Mouse (Mus musculus) monocyte, adult 5-6 weeks (primary cell): ENCODE data around the gene Skp1a. TPM values are rescaled to one million over a fixed set of nuclear protein-coding genes. Genes with fewer than 3 reads are reported as not detected.
A peak's percentile ranks its signal among the peaks of the same experiment; 100 is the strongest.
"Not testable (repeated sequence)": the region's sequence is repeated elsewhere in the genome, so short reads cannot be mapped to it uniquely, and the experiment has no call there.

Source experiments
- ATAC-seq: fragments of 153-309, 156-312 bp; replicated peaks from 2 replicates; pipeline ENCODE4 v1.8.0; 2017; ENCODE audit warnings: mild to moderate bottlenecking; ENCODE audit not compliant: low TSS enrichment, insufficient number of reproducible peaks, severe bottlenecking, poor library complexity, low FRiP score
- total RNA-seq: library from RNA; stranded (forward); fragments of 200-1000, 200-491, 200-594 nt; gene quantifications from 3 replicates; pipeline ENCODE4 v1.2.3, GENCODE M21; 2017

Skp1a gene
- 108 to 155 TPM (median 147 TPM) in 3 replicates for total RNA-seq

GRCm38 (mm10) chr11:52231606-52232541 lies at the start of gene Skp1a:
Gene Skp1a, plus strand, starts transcription at chr11:52231995.
- ATAC-seq = peak; percentile 81

DNA sequence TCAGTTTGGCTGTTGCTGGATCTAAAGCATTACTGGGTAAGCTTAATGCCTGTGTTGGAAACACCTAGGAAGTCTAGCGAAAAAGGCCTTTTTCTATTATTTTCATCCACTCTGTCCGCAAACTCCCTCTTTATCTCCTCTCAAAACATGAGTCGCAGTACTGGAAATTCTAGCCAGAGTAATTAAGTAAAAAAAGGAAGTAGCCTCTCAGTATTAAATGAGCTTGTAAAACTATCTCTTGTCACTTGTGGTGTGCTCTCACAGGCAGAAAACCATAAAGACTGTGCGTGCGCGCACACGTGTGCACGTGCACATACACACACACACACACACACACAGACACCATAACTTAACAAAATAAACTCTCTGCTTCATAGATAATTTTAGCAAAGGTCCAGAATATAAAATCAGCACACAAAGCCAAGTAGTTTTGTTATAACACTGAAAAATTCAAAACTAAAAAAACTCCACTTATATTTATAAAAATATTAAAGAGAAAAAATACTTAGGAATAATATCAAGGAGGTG lies 35.2 kb upstream of the Skp1a start:
- ATAC-seq = not testable (repeated sequence)

DNA sequence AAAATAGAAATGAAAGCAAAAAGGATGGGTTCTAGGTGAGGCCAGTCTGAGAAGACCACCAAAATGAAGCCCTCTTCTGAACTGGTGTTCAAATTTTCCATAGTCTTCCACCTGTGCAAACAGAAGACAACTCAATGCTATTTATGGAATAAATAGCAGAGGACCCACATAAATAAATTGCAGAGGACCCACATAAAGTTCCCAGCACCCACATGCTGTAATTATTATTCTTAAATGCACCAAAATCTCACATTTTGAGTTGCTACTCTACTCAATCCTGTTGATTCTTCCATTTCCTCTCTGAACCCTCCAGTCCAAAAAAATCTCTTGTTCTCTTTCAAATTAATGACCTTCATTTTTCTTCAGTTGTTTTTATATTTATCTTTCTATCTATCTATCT lies 17.9 kb upstream of the Skp1a start, which contains the start of gene Olfr1371:
TSS of gene Olfr1371 (minus strand) at position 101 of the 400 bp plus-strand sequence.
- no peak for ATAC-seq

GRCm38 (mm10) chr11:52220282-52220681 lies 11.5 kb upstream of the Skp1a start:
- ATAC-seq = no peak; the same call in 1 of the 2 replicates

DNA sequence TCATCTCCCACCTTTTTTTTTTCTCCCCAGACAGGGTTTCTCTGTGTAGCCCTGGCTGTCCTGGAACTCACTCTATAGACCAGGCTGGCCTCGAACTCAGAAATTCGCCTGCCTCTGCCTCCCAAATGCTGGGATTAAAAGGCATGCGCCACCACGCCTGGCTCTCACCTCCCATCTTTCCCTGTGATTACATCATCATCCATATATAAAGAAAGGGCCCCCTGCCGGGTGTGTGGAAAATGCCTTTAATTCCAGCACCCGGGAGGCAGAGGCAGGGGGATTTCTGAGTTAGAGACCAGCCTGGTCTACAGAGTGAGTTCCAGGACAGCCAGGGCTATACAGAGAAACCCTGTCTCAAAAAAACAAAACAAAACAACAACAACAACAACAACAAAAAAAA lies 9.9 kb upstream of the Skp1a start:
- ATAC-seq = not testable (repeated sequence)

GRCm38 (mm10) chr11:52222891-52223290 lies 8.9 kb upstream of the Skp1a start:
- ATAC-seq = no peak

GRCm38 (mm10) chr11:52223968-52224682 lies 7.7 kb upstream of the Skp1a start:
- peak; percentile 38; the same call in 1 of the 2 replicates for ATAC-seq

- ATAC-seq = no peak
Measured at GRCm38 (mm10) chr11:52225986-52226599, 5.7 kb upstream of the Skp1a start.

- no peak for ATAC-seq
Measured at GRCm38 (mm10) chr11:52227053-52227452, 4.7 kb upstream of the Skp1a start.

DNA sequence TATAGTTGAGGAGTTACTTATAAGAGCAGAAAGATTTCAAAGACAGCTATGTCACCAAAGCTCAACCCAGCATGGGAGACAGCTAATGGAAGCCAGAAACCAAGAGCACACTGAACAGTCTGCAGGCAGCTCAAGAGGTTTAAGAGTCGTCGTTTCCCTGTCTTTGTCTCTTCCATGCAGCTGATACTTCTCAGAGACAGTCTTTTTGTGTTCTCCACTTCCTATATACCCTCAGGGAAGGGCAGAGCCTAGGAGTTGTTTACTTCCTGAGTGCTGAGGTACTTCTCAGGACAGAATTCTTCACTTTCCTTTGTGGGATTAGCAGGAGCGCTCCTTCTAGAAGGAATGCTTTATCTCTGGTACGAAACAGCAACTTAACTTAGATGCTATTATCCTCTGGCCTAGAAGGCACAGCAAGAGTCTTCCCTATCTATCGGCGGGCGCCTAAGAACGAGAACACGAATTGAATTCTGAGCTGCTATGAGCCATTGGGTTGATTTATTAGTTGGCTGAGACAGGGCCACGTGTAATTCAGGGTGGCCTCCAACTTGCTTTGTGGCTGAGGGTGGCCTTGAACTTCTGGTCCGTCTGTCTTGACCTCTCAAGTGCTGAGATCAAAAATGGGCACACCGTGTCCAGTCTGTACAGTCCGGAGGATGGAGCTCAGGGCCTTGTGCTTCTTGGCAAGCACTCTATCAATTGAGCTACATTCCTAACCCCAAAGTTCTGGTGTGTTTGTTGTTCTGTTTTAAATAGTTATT lies 4.1 kb upstream of the Skp1a start:
- ATAC-seq = no peak

GRCm38 (mm10) chr11:52228722-52229448 lies 2.9 kb upstream of the Skp1a start:
- no peak for ATAC-seq

GRCm38 (mm10) chr11:52230694-52231093 lies 1.1 kb upstream of the Skp1a start:
- ATAC-seq = no peak

- ATAC-seq = no peak
Measured at GRCm38 (mm10) chr11:52233043-52233653, 1.4 kb downstream of the Skp1a start.

GRCm38 (mm10) chr11:52233906-52234305 lies 2.1 kb downstream of the Skp1a start:
- no peak for ATAC-seq

DNA sequence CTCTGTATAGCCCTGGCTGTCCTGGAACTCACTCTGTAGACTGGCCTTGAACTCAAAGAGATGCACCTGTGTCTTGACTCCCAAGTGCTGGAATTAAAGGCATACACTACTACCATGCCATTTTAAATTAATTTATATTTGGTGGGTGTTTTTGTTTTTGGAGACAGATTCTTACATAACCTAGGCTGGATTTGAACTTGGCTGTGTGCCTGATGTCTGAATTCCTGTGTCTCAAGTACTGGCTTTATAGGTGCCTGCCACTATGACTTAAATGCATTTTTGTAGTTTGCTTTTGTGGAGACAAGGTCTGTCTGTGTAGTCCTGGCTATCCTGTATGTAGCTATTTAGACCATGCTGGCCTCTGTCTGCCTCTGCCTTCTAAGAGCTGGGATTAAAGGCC lies 2.7 kb downstream of the Skp1a start:
- no peak for ATAC-seq

DNA sequence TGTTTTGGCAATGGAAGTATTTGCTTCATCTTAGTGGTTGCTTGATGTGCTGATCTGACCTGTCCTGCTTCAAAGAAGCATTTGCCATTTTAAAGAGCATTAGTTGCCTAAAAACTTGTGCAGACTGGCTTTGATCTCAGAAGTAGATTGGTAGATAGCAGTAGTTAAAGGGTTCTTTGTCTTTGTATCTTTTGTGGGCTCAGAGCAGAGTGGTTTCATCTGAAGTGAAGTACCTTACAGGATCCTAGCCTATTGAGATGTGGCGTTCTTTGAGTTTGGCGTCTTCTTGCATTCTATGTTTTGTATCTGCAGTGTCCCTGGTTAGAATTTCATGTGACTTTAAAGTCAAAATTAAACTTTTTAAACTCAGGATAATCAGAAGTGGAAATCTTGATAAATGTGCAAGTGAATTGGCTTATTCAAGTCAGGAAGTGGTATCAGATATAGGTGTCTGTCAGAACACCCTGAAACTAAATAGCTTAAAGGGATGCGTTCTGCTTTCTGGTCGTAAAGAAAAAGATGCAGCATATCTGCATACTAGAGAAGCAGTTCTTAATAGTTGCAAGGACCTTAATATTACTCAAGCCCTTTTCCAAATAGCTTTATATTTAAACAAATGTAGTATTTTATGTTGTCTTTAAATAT lies 9.2 kb downstream of the Skp1a start:
- no peak for ATAC-seq

DNA sequence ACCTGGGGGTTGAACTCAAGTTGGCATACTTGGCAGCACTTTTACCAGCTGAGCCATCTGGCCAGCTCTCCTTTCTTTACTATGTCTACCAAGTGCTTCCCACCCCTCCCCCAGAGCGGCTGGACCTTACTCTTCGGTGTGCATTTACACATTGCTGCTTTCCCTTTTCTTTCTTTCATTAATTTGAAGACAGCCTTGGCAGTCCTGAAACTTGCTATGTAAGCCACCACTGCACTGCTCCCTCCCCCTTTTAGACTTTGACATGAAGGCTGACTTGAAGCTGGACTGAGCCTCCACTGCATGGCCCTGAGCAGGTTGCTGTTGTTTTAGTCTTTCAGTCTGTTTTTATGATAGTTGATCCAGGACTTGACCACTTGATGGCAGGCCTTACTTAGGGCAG lies 17.7 kb downstream of the Skp1a start:
- ATAC-seq = no peak
